Mouse (Mus musculus): ENCODE data around the gene Evi5. TPM values are rescaled to one million over a fixed set of nuclear protein-coding genes. Genes with fewer than 3 reads are reported as not detected.

The Evi5 gene
- total RNA-seq, 2 experiments from 2014 or later: 71.4 to 78.3 TPM

Other genes with a start within 250 kb of the Evi5 start
- gene Gfi1, start 149.1 kb downstream of the Evi5 start, total RNA-seq (2021): not detected
- gene Ube2d2b, start 45.0 kb downstream of the Evi5 start, total RNA-seq (2021): not detected
- 10 to 100 TPM; 60.7 to 67.6 TPM for gene Rpl5, start 25.4 kb upstream of the Evi5 start, total RNA-seq (2021)
- 10 to 100 TPM; 31.4 to 32.1 TPM for gene Fam69a, start 112.0 kb upstream of the Evi5 start, total RNA-seq (2021)
- 10 to 100 TPM; 51.7 to 55.8 TPM for gene Mtf2, start 190.6 kb upstream of the Evi5 start, total RNA-seq (2021)